Mouse (Mus musculus): ENCODE data around the gene BC034090.

The BC034090 gene

DNA sequence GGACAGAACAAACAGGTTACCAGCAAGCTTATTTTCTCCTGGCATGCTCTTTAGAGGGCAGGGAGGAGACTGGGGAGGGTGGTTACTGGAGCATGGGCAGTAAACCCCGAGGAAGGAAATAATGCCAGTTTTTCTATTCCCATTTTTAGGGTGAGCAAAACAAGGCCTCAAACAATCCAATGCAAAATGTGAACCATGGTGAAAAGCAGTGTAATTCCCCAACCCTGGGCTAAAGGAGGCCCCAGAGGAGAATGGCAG, 1.8 kb downstream of the BC034090 start:
- DNase-seq (ENCODE audit: low read depth, low spot score): no peak

DNA sequence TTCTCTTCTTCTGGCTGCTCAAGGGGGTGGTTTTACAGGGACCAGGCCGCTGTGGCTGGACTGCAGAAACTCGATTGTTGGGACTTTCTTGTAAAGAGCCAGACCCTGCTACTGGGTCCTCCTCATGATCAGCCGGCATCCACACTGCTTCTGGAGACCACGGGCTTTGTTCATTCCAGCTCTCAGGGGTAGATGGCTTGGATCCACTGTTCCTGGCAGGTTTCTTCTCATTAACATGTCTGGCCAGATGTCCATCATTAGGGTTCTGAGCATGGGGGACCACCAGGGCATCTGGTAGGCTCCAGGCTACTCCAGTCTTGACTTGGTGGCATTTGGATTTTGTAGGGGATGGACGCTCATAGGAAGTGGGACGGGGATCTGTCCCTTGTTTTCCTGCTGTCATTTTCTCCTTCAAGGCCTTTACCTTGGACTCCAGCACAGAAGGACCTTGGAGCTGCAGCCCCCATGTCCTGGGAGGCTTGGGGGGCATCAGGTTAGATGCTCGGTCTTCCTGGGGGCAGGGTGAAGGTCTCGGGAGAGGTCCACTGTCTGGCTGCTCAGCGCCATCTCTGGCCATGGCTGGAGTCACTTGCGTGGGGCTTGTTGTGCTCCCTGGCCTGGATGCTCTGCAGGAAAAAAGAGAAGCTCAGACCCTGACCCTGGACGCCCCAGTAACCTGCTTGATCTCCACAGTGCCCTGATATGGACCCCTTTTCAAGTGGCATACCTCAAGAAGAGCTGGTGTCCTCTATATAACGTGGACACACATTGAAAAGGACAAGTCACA, 2.4 kb downstream of the BC034090 start:
- no peak for DNase-seq (ENCODE audit: low read depth, low spot score)

- no peak for DNase-seq (ENCODE audit: low read depth, low spot score)
These were observed 4.1 kb downstream of the BC034090 start for GRCm38 (mm10) chr1:155239962-155240717.

- DNase-seq (ENCODE audit: low read depth, low spot score): no peak
These were observed 5.1 kb downstream of the BC034090 start for GRCm38 (mm10) chr1:155239169-155239568.

DNA sequence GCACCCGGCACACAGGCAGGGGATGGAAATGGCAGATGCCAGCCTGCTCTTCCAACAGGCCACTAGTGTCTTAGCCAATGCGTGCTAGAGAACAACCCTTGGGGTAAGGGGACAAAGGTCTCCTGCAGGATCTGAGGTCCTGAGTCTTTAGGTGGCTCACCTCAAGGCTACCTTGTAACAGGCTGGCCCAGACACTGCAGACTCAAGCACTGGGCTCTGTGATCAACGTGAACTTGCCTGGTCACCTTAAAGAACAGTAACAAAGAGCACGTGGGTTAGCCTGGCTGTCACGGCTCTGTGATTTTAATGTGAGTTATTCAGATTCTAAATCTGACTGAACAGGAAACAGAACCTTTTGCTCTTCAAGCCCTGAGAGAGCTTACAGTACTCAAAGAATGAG, 6.1 kb downstream of the BC034090 start:
- no peak for DNase-seq (ENCODE audit: low read depth, low spot score)

- DNase-seq (ENCODE audit: low read depth, low spot score): no peak
These were observed 6.9 kb downstream of the BC034090 start for GRCm38 (mm10) chr1:155237390-155237789.

DNA sequence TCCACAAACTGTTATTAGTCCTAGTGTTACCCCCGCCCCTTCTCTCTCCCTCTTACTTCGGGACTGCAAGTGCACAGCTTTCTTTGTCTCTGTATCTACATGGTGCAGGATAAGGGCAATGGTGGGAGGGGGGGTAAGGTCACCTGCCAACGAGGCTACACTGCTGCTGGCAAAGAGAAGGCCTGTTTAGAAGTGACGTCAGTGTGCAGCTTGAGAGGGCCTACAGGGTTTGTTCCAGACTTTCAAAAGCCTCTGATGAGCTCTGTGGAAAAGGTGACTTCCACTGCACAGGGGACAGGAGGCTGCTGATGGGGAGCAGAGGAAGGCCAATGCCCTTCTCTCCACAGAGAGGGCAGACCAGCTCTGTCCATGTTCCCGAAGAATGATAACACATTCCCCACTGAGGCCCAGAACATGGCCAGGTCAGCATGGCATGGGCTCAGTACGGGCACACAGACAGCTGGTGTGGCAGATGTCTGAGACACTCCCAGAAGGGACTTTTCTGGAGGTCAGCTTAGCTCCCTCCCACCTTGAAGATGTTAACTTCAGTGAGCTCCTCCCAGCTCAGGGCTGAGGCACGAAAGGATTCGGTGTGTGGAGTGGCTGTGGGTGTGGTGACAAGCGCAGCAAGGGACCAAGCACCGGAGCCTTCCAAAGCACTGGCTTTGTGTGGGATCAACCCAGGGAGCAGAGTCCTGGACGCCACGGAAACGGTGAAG, 7.8 kb downstream of the BC034090 start:
- DNase-seq (ENCODE audit: low read depth, low spot score): no peak

- no peak for DNase-seq (ENCODE audit: low read depth, low spot score)
These were observed 8.6 kb downstream of the BC034090 start for GRCm38 (mm10) chr1:155235641-155236040.

DNA sequence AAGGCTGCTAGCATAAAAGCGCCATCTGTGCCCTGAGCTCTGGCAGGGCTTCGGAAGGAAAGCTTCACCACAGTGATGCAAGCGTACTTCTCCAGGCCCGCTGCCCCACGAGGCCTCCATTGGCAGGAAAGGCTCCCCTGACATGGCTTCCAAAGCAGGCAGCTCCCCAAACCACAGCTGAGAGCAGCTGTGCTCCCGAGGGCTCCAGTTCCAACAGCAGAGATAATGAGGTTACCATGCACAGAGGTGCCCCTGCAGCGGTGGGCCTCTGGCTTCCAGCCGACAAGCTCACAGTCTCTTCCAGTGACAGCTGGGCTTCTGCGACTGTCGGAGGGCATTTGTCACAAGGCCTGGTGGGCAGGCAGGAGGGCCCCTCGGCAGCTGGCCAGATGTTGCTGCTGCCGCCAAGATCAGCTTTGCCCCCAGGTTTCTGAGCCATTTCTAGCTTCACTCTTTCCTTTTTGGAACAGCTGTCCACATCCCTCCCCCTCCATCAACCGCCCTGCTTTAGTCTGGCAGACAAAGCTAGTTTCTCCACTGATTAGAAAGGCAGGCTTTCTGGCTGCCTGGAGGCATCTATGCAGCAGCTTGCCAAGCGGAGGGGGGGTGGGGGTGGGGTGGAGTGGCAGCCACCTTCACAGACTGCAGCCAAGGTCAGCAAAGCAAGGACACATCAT, 10.2 kb downstream of the BC034090 start:
- DNase-seq (ENCODE audit: low read depth, low spot score): peak; percentile 74

- no peak for DNase-seq (ENCODE audit: low read depth, low spot score)
These were observed 10.9 kb downstream of the BC034090 start for GRCm38 (mm10) chr1:155233378-155233777.

DNA sequence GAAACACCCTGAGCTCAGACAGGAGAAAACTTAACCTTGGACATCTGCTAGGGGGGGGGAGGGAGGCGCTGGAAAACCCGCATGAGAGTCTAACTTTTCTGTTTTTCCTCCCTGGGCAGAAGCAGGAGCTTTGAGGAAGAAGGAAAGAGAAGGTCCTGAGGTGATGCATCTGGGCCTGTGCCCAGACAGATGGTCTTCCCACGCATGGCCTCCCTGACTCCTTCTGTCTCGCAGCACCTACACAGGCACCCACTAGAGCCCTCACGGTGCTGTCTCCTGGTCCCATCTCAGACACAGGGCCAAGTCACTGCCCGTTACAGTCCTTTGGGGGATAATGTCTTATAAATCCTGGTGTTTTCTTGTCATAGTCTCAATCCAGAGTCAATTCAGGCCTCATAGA, 11.5 kb downstream of the BC034090 start:
- no peak for DNase-seq (ENCODE audit: low read depth, low spot score)

DNA sequence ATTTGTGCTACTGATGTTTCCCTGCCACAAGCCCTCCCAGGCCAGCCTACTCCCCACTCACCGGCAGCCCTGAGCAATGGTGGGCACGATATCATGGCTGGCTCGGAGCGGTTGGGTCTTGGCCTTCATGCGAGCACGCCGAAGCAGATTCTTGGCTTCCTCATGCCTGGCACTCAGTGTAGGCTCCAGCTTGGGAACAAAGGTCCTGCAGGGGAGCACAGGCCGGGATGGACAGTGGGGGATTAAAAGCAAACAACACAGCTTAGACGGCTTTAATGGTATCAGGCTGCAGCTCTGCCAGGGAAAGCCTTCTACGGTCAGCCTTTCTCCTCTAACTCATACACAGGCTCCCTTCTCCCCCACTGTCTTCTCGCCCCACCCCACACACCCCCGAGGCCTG, 11.9 kb downstream of the BC034090 start:
- no peak for DNase-seq (ENCODE audit: low read depth, low spot score)

DNA sequence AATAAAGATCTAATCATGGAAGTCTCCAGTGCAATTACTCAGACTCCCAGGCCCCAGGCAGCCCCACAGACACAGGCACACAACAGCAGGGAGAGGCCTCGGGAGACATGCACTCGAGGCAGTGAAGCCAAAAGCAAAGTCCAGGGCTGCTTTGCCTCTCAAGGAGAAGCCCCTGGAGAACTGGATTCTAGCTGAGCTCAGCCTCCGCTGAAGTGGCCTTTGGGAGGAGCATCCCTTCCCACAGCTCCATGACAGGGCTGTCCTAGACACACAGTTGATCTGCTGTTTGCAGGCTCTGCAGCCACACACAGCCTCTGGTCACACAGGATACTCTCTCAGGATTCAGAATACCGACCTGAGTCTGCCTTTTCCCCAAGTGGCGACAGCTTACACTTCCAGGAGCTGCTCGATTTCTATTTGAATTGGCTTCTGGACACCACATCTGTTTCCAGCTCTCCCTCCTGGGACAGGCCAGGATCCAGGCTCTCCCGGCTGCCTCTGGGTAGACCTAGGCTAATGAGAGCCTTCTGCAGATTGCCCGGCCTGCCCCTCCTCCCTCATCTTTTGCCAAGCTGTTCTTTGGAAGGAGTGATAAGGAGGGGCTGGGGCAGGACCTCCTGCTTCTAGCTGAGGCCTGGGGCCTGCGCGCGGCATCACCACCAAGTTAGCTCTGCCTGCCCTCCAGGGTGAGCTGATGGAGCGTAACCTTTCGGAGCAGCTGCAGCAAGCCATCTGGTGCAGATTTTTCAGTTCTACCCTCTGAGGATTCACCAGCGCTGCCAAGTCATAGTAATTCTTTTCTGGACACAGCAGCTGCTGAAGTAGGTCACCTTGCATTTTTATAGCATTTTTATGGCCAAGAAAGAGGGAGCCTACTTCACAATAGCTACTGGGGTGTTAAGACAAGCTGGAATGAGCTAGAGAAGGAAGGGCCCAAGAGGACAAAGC, 14.5 kb downstream of the BC034090 start:
- DNase-seq (ENCODE audit: low read depth, low spot score): peak; percentile 77

DNA sequence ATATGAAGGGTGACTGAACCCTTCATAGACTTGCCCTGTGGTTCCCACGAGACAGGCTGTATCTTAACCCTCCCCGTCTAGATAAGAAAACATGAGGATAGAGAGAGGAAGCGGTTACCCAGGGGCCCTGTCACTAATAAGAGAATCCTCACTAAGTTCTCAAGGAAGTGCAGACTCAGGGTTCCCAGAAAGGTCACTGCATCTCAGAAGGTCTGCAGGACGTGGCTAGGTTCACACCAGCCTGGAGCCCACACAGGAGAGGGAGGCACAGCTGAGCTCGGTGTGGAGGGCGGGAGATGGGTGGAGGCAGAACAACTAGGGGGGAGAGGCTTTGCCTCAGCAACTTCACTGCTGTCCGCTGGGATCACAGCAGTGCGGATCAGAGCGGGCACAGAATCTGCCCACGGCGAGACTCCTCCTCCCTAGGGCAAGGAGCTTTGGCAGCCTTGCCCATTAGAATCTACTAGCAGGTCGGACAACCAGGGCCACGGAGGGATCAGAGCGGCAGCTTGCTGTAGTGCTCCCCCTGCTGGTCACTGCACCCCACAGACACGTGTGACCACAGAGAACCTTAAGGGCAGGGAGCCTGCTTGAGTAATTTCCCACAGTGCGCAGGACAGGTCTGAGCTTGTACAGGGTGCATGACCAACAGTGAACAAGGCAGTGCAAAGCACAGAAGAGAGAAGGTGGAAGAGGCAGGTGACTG, 20.2 kb downstream of the BC034090 start:
- DNase-seq (ENCODE audit: low read depth, low spot score): peak; percentile 84

DNA sequence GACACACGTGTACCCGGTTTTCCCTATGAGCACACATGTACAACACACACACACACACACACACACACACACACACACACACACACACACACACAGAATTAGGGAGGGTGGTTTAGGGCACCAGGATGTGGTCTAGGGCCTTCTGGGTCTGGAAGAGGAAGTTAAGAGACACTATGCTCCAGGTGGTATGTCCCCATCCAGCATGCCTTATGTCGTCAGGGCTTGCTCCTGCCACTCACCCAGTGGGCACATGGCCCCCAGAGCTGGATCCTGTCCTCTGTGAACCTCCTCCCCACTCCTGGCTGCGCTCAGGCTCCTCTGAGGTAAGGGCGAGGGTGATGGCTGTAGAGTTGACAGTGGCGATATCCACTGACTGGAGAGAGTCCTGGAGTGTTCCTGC, 21.2 kb downstream of the BC034090 start:
- DNase-seq (ENCODE audit: low read depth, low spot score): no peak

GRCm38 (mm10) chr1:155222101-155222669, 22.1 kb downstream of the BC034090 start:
- no peak for DNase-seq (ENCODE audit: low read depth, low spot score)

DNA sequence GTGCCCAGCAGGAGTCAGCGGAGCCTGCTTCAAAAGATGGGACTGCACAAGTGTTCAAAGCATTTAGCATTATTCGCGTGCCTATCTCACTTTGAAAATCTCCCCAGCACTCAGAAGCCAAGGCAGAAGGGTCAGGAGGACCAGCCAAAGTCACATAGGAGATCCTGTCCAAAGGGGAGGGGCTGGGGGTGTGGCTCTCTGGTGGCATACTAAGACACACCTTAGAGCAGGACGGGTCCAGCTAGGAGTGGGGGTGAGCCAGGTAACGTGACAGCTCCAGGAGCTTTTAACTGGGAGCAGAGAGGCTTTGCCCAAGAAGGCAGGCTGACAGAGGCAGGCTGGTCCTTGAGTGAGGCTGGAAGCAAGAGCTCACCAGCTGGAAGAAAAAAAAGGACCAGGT, 25.3 kb downstream of the BC034090 start:
- DNase-seq (ENCODE audit: low read depth, low spot score): no peak

- DNase-seq (ENCODE audit: low read depth, low spot score): peak; percentile 68
These were observed 26.2 kb downstream of the BC034090 start for GRCm38 (mm10) chr1:155217865-155218541.

DNA sequence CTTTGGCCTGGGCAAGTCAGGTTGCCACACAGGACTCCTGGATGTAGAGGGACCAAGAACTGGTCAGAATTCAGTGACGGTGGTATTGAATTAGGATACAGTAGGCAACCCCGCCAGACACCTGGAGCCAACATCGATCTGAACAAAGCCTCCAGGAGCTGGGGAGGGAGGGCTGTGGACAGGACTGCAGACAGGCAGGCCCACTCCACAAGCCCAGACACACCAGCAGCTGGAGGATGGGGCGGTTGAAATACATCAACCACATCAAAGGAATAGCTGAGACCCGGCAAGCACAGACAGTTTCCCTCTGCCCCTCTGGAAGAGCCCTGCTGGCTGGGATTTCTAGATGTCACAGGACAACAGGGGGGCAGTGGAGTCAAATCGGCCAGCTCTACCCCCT, 27.4 kb downstream of the BC034090 start:
- DNase-seq (ENCODE audit: low read depth, low spot score): no peak

Measured in mesoderm, embryonic 11.5 days (tissue).